Mouse (Mus musculus) C2C12 (cell line): ENCODE data around the gene Scgb1b30. TPM values are rescaled to one million over a fixed set of nuclear protein-coding genes. Genes with fewer than 3 reads are reported as not detected.
"Not testable (repeated sequence)": the region's sequence is repeated elsewhere in the genome, so short reads cannot be mapped to it uniquely, and the experiment has no call there.

ENCODE experiments used
- H3K27me3 ChIP-seq: one replicate; pipeline ENCODE4 v1.6.1; 2011; ENCODE audit not compliant: control insufficient read depth, insufficient read depth, insufficient read length
- H3K36me3 ChIP-seq: one replicate; pipeline ENCODE4 v1.6.1; 2011; ENCODE audit not compliant: control insufficient read depth, insufficient read depth
- H3K4me3 ChIP-seq: one replicate; pipeline ENCODE4 v1.5.1; 2011; ENCODE audit warnings: mild to moderate bottlenecking, control low read depth; ENCODE audit not compliant: poor library complexity, insufficient read depth, severe bottlenecking
- H3K79me2 ChIP-seq: one replicate; pipeline ENCODE4 v1.6.1; 2011; ENCODE audit not compliant: control insufficient read depth, insufficient read depth
- H3K79me3 ChIP-seq: one replicate; pipeline ENCODE4 v1.6.1; 2011; ENCODE audit warnings: low read depth, control low read depth
- H3ac ChIP-seq: one replicate; pipeline ENCODE3; 2011; ENCODE audit warnings: low read depth; ENCODE audit not compliant: control insufficient read depth, insufficient read length
- CEBPB ChIP-seq: IDR thresholded peaks from one replicate; pipeline ENCODE4 v1.6.1; 2011; ENCODE audit warnings: low read depth, mild to moderate bottlenecking, control low read depth, moderate library complexity
- CTCF ChIP-seq: IDR thresholded peaks from one replicate; pipeline ENCODE4 v1.5.1; 2011; ENCODE audit not compliant: control insufficient read depth, insufficient read depth, insufficient read length
- FOSL1 ChIP-seq: IDR thresholded peaks from one replicate; pipeline ENCODE4 v1.8.0; 2011; ENCODE audit warnings: mild to moderate bottlenecking, low read length; ENCODE audit not compliant: poor library complexity, insufficient read depth, severe bottlenecking
- MAX ChIP-seq: IDR thresholded peaks from one replicate; pipeline ENCODE4 v1.6.1; 2011; ENCODE audit warnings: mild to moderate bottlenecking, control low read depth
- MYOD1 ChIP-seq: IDR thresholded peaks from one replicate; pipeline ENCODE4 v1.6.1; 2011; ENCODE audit warnings: low read depth; ENCODE audit not compliant: control insufficient read depth, insufficient read length
- MYOG ChIP-seq: IDR thresholded peaks from one replicate; pipeline ENCODE4 v1.6.1; 2011; ENCODE audit not compliant: control insufficient read depth, insufficient read length; ENCODE audit errors: extremely low read depth
- USF1 ChIP-seq: IDR thresholded peaks from one replicate; pipeline ENCODE4 v1.6.1; 2011; ENCODE audit warnings: low read depth, mild to moderate bottlenecking, control low read depth, moderate library complexity
- long read RNA-seq, 2 experiments: library from polyadenylated mRNA; unstranded; transcript quantifications; one replicate each; pipeline ENCODE4 v2.0.0; 2019 to 2020
- polyA plus RNA-seq: library from polyadenylated mRNA; unstranded; fragments of >200 nt; fragmentation: generic; extraction: Trizol; gene quantifications from one replicate; pipeline ENCODE4 v1.2.1, GENCODE M21; 2012; ENCODE audit warnings: missing spikeins

Gene Scgb1b30
- polyA plus RNA-seq = not detected
- long read RNA-seq, experiment 1 = 0 reads
- long read RNA-seq, experiment 2 = 0 reads

GRCm38 (mm10) chr7:34094911-34095481 is at the start of gene Scgb1b30:
Gene Scgb1b30 (plus strand): TSS chr7:34095431.
- Histone ChIP-seq H3K4me3 (no peak within 1 kb of the TSS), H3K79me2 (no peaks in the 10 kb centered on the region), H3ac (no peak within 1 kb of the TSS), H3K36me3 (no peaks in the 10 kb centered on the region), H3K27me3 (no peaks in the 10 kb centered on the region), H3K79me3 (no peaks in the 10 kb centered on the region)
- TF ChIP-seq MAX = no peak
- no peak for TF ChIP-seq FOSL1
- TF ChIP-seq MYOG = no peak
- no peak for TF ChIP-seq MYOD1
- TF ChIP-seq CTCF = no peak
- no peak for TF ChIP-seq USF1
- TF ChIP-seq CEBPB = no peak

GRCm38 (mm10) chr7:34068132-34068531 is 27.1 kb upstream of the Scgb1b30 start:
- not testable (repeated sequence) for H3K36me3 ChIP-seq, H3K79me3 ChIP-seq, H3K27me3 ChIP-seq

GRCm38 (mm10) chr7:34100002-34100401 is 4.8 kb downstream of the Scgb1b30 start:
- H3K4me3 ChIP-seq = no peak overlapping the region
- TF ChIP-seq MAX (no peak), USF1 (no peak)

More at GRCm38 (mm10) chr7:34068132-34068531, 27.1 kb upstream of the Scgb1b30 start:
- not testable (repeated sequence) for H3ac ChIP-seq, H3K4me3 ChIP-seq, H3K79me2 ChIP-seq

GRCm38 (mm10) chr7:34101276-34101675 is 6.0 kb downstream of the Scgb1b30 start:
- H3K79me2 ChIP-seq = no peaks in the 10 kb centered on the region
- TF ChIP-seq USF1 (no peak), FOSL1 (no peak), MYOG (no peak), CEBPB (no peak), CTCF (no peak), MAX (no peak), MYOD1 (no peak)
- no peaks in the 10 kb centered on the region for H3K36me3 ChIP-seq
- H3K27me3 ChIP-seq = no peaks in the 10 kb centered on the region
- H3K4me3 ChIP-seq = no peak overlapping the region
- H3K79me3 ChIP-seq = no peaks in the 10 kb centered on the region
- H3ac ChIP-seq = no peak overlapping the region

More at GRCm38 (mm10) chr7:34100002-34100401, 4.8 kb downstream of the Scgb1b30 start:
- Histone ChIP-seq H3ac (no peak overlapping the region), H3K36me3 (no peaks in the 10 kb centered on the region), H3K27me3 (no peaks in the 10 kb centered on the region), H3K79me2 (no peaks in the 10 kb centered on the region), H3K79me3 (no peaks in the 10 kb centered on the region)

GRCm38 (mm10) chr7:34109190-34109589 is 14.0 kb downstream of the Scgb1b30 start:
- no peaks in the 10 kb centered on the region for H3K36me3 ChIP-seq
- TF ChIP-seq CEBPB = no peak
- no peak for TF ChIP-seq MYOD1
- no peak for TF ChIP-seq FOSL1
- no peak for TF ChIP-seq MYOG
- no peak for TF ChIP-seq CTCF
- TF ChIP-seq MAX = no peak
- no peaks in the 10 kb centered on the region for H3K79me2 ChIP-seq
- no peak overlapping the region for H3ac ChIP-seq
- H3K79me3 ChIP-seq = no peaks in the 10 kb centered on the region
- no peaks in the 10 kb centered on the region for H3K27me3 ChIP-seq
- H3K4me3 ChIP-seq = no peak overlapping the region

- no peaks in the 10 kb centered on the region for H3K27me3 ChIP-seq
- no peak overlapping the region for H3K4me3 ChIP-seq
- no peaks in the 10 kb centered on the region for H3K36me3 ChIP-seq
- peaks cover 7% of the 10 kb centered on the region for H3K79me2 ChIP-seq
- TF ChIP-seq MYOG (no peak), CEBPB (no peak), USF1 (no peak), MYOD1 (no peak), FOSL1 (no peak)
- H3ac ChIP-seq = no peak overlapping the region
- H3K79me3 ChIP-seq = no peaks in the 10 kb centered on the region
Measured at GRCm38 (mm10) chr7:34116601-34117000, 21.4 kb downstream of the Scgb1b30 start.

DNA sequence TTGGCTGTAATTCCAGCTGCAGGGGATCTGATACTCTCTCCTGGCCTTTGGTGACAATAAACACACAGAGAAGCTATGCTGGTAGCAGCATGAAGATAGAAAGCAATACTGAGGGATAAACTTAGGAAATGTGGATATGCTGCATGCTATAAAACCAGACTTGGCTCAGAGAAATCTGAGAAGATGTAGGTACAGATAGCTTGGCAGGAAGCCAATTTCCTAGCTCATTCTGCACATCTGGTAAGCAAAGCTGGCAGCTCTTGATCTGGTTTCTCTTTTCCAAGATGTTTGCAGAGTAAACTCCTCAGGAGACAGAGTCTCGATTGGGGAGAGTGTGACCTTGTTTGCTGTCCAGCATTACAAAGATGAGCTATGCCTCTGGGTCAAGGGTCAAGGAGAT is 25.4 kb downstream of the Scgb1b30 start:
- H3K27me3 ChIP-seq, H3K36me3 ChIP-seq, H3K79me3 ChIP-seq, H3K4me3 ChIP-seq, H3ac ChIP-seq: not testable (repeated sequence)
- H3K79me2 ChIP-seq = peaks cover 12% of the 10 kb centered on the region
